Mouse (Mus musculus) kidney, adult 11 months (tissue): ENCODE results near the gene Gm20388.
A peak's percentile ranks its signal among the peaks of the same experiment; 100 is the strongest.

ENCODE experiments used
- DNase-seq: peaks from one replicate; pipeline ENCODE4 v3.0.0; 2022

Gene Gm20388

GRCm38 (mm10) chr8:120966557-120966956 lies 1055.9 kb downstream of the Gm20388 start:
- no peak for DNase-seq

- peak; percentile 26 for DNase-seq
Observed at GRCm38 (mm10) chr8:120968308-120968707, 1057.7 kb downstream of the Gm20388 start.

GRCm38 (mm10) chr8:120970346-120970745 lies 1059.7 kb downstream of the Gm20388 start:
- peak; percentile 15 for DNase-seq

- peak; percentile 61 for DNase-seq
Observed at GRCm38 (mm10) chr8:120971691-120972469, 1061.2 kb downstream of the Gm20388 start.

- DNase-seq, result no peak
Observed at GRCm38 (mm10) chr8:120973046-120973445, 1062.4 kb downstream of the Gm20388 start.

GRCm38 (mm10) chr8:120977131-120977530 lies 1066.5 kb downstream of the Gm20388 start:
- DNase-seq, result no peak

GRCm38 (mm10) chr8:120979210-120979609 lies 1068.6 kb downstream of the Gm20388 start:
- no peak for DNase-seq

- no peak for DNase-seq
Observed at GRCm38 (mm10) chr8:120980948-120981347, 1070.3 kb downstream of the Gm20388 start.

- no peak for DNase-seq
Observed at GRCm38 (mm10) chr8:120984888-120985287, 1074.2 kb downstream of the Gm20388 start.

- no peak for DNase-seq
Observed at GRCm38 (mm10) chr8:120986022-120986421, 1075.4 kb downstream of the Gm20388 start.

- no peak for DNase-seq
Observed at GRCm38 (mm10) chr8:120993738-120994137, 1083.1 kb downstream of the Gm20388 start.

- no peak for DNase-seq
Observed at GRCm38 (mm10) chr8:120995424-120995823, 1084.8 kb downstream of the Gm20388 start.

- no peak for DNase-seq
Observed at GRCm38 (mm10) chr8:120996905-120997581, 1086.4 kb downstream of the Gm20388 start.

- DNase-seq, result no peak
Observed at GRCm38 (mm10) chr8:120997926-120998325, 1087.3 kb downstream of the Gm20388 start.

GRCm38 (mm10) chr8:120998966-120999365 lies 1088.3 kb downstream of the Gm20388 start:
- DNase-seq, result peak; percentile 16

GRCm38 (mm10) chr8:121001951-121002350 lies 1091.3 kb downstream of the Gm20388 start:
- no peak for DNase-seq

- DNase-seq, result no peak
Observed at GRCm38 (mm10) chr8:121002871-121003539, 1092.4 kb downstream of the Gm20388 start.

- DNase-seq, result no peak
Observed at GRCm38 (mm10) chr8:121003639-121004038, 1093.0 kb downstream of the Gm20388 start.

GRCm38 (mm10) chr8:121013318-121013717 lies 1102.7 kb downstream of the Gm20388 start:
- DNase-seq, result no peak

- no peak for DNase-seq
Observed at GRCm38 (mm10) chr8:121016621-121017020, 1106.0 kb downstream of the Gm20388 start.

GRCm38 (mm10) chr8:121018236-121018635 lies 1107.6 kb downstream of the Gm20388 start:
- no peak for DNase-seq

- no peak for DNase-seq
Observed at GRCm38 (mm10) chr8:121021488-121021887, 1110.8 kb downstream of the Gm20388 start.

- no peak for DNase-seq
Observed at GRCm38 (mm10) chr8:121023003-121023402, 1112.4 kb downstream of the Gm20388 start.

GRCm38 (mm10) chr8:121023736-121024135 lies 1113.1 kb downstream of the Gm20388 start:
- DNase-seq, result no peak
